Mouse (Mus musculus): Measurements from ENCODE around the gene Gm3625.

Gene Gm3625

GRCm38 (mm10) chr12:4592541-4593165 is at the start of gene Gm3625, which contains the start of gene Itsn2:
Gene Gm3625, minus strand, starts transcription at chr12:4592927.
Gene Itsn2, plus strand, starts transcription at chr12:4592638.
- peak; percentile 87 for DNase-seq

GRCm38 (mm10) chr12:4640737-4641136 is 48.0 kb upstream of the Gm3625 start:
- no peak for DNase-seq

GRCm38 (mm10) chr12:4638438-4638837 is 45.7 kb upstream of the Gm3625 start:
- DNase-seq, result no peak

- no peak for DNase-seq
Measured at GRCm38 (mm10) chr12:4632957-4633356, 40.2 kb upstream of the Gm3625 start.

- peak; percentile 15 for DNase-seq
Measured at GRCm38 (mm10) chr12:4624201-4624600, 31.5 kb upstream of the Gm3625 start.

GRCm38 (mm10) chr12:4614722-4615121 is 22.0 kb upstream of the Gm3625 start:
- no peak for DNase-seq

- DNase-seq, result no peak
Measured at GRCm38 (mm10) chr12:4606625-4607024, 13.9 kb upstream of the Gm3625 start.

GRCm38 (mm10) chr12:4599713-4600112 is 7.0 kb upstream of the Gm3625 start:
- no peak for DNase-seq

GRCm38 (mm10) chr12:4598666-4599428 is 6.1 kb upstream of the Gm3625 start:
- no peak for DNase-seq

GRCm38 (mm10) chr12:4595055-4595454 is 2.3 kb upstream of the Gm3625 start:
- no peak for DNase-seq

GRCm38 (mm10) chr12:4593930-4594391 is 1.2 kb upstream of the Gm3625 start:
- DNase-seq, result no peak

- peak; percentile 70 for DNase-seq
Measured at GRCm38 (mm10) chr12:4593166-4593929, 621 bp upstream of the Gm3625 start.

GRCm38 (mm10) chr12:4592025-4592424 is 702 bp downstream of the Gm3625 start:
- DNase-seq, result no peak

GRCm38 (mm10) chr12:4588603-4589002 is 4.1 kb downstream of the Gm3625 start:
- DNase-seq, result peak; percentile 88

- DNase-seq, result no peak
Measured at GRCm38 (mm10) chr12:4587846-4588245, 4.9 kb downstream of the Gm3625 start.

- DNase-seq, result no peak
Measured at GRCm38 (mm10) chr12:4582326-4582725, 10.4 kb downstream of the Gm3625 start.

GRCm38 (mm10) chr12:4574065-4574464 is 18.7 kb downstream of the Gm3625 start:
- no peak for DNase-seq

GRCm38 (mm10) chr12:4571864-4572263 is 20.9 kb downstream of the Gm3625 start:
- peak; percentile 49 for DNase-seq

GRCm38 (mm10) chr12:4558475-4559279 is 34.0 kb downstream of the Gm3625 start:
- peak; percentile 64 for DNase-seq

GRCm38 (mm10) chr12:4558013-4558412 is 34.7 kb downstream of the Gm3625 start:
- DNase-seq, result no peak

- peak; percentile 28 for DNase-seq
Measured at GRCm38 (mm10) chr12:4557436-4557835, 35.3 kb downstream of the Gm3625 start.

GRCm38 (mm10) chr12:4556891-4557290 is 35.8 kb downstream of the Gm3625 start:
- no peak for DNase-seq

GRCm38 (mm10) chr12:4555451-4555850 is 37.3 kb downstream of the Gm3625 start:
- DNase-seq, result no peak

All from kidney, postnatal 10 days (tissue).